Mouse (Mus musculus) MEL (cell line): ENCODE measurements around the gene Cyp39a1. TPM values are rescaled to one million over a fixed set of nuclear protein-coding genes. Genes with fewer than 3 reads are reported as not detected.

Source experiments
- DNase-seq: peaks from one replicate; pipeline ENCODE4 v3.0.0; 2011; ENCODE audit warnings: low read depth, low spot score
- H3K27ac ChIP-seq: 2 replicates; pipeline ENCODE4 v1.5.1; 2012; ENCODE audit warnings: low read depth, mild to moderate bottlenecking, control low read depth, low read length, moderate library complexity; ENCODE audit not compliant: control insufficient read depth
- H3K27me3 ChIP-seq, 2 experiments: fragments of 150-350 bp in 1 of 2; sonication (generic) in 1 of 2; 2 replicates each; pipeline ENCODE4 v1.6.1; 2012; ENCODE audit warnings: low read length in 2 of 2, mild to moderate bottlenecking in 2 of 2, improper control_type of control experiment in 1 of 2, moderate library complexity in 1 of 2; ENCODE audit not compliant: insufficient read depth in 2 of 2, control insufficient read depth in 1 of 2
- H3K36me3 ChIP-seq, 2 experiments: 2 replicates each; pipeline ENCODE4 v1.6.1; 2012 to 2014; ENCODE audit warnings: low read length in 2 of 2, improper control_type of control experiment in 1 of 2, inconsistent platforms in 1 of 2, mild to moderate bottlenecking in 1 of 2; ENCODE audit not compliant: insufficient read depth in 2 of 2, control insufficient read depth in 1 of 2
- H3K4me1 ChIP-seq, 2 experiments: fragments of 150-350 bp in 1 of 2; sonication (generic) in 1 of 2; 2 replicates each; pipeline ENCODE4 v1.6.1; 2012; ENCODE audit warnings: low read length in 2 of 2, improper control_type of control experiment in 1 of 2, mild to moderate bottlenecking in 1 of 2; ENCODE audit not compliant: insufficient read depth in 2 of 2, control insufficient read depth in 1 of 2
- H3K4me3 ChIP-seq, 2 experiments: fragments of 150-350 bp in 1 of 2; sonication (generic) in 1 of 2; 2 replicates each; pipeline ENCODE4 v1.5.1; 2012; ENCODE audit warnings: low read depth in 2 of 2, low read length in 2 of 2, mild to moderate bottlenecking in 2 of 2, moderate library complexity in 2 of 2, control low read depth in 1 of 2, improper control_type of control experiment in 1 of 2; ENCODE audit not compliant: control insufficient read depth in 1 of 2, insufficient read depth in 1 of 2
- H3K79me2 ChIP-seq: 2 replicates; pipeline ENCODE4 v1.6.1; 2012; ENCODE audit warnings: mild to moderate bottlenecking, low read length, moderate library complexity; ENCODE audit not compliant: control insufficient read depth, poor library complexity, insufficient read depth
- H3K9ac ChIP-seq: 2 replicates; pipeline ENCODE4 v1.6.1; 2012; ENCODE audit warnings: low read depth, mild to moderate bottlenecking, control low read depth, low read length, moderate library complexity; ENCODE audit not compliant: control insufficient read depth, poor library complexity, severe bottlenecking
- H3K9me3 ChIP-seq: fragments of 150-350 bp; sonication (generic); replicated peaks from 2 replicates; pipeline ENCODE4 v1.6.1; 2012; ENCODE audit warnings: mild to moderate bottlenecking, low read length, improper control_type of control experiment, moderate library complexity; ENCODE audit not compliant: insufficient read depth
- CHD1 ChIP-seq: IDR thresholded peaks from 2 replicates; pipeline ENCODE4 v1.6.1; 2012; ENCODE audit warnings: low read depth, mild to moderate bottlenecking, inconsistent platforms, low read length, improper control_type of control experiment
- CHD2 ChIP-seq: IDR thresholded peaks from 2 replicates; pipeline ENCODE4 v1.6.1; 2011; ENCODE audit warnings: low read length, improper control_type of control experiment
- E2F4 ChIP-seq: IDR thresholded peaks from 2 replicates; pipeline ENCODE4 v1.6.1; 2011; ENCODE audit warnings: low read depth, low read length, improper control_type of control experiment, borderline replicate concordance
- ELF1 ChIP-seq: IDR thresholded peaks from 2 replicates; pipeline ENCODE4 v1.6.1; 2014; ENCODE audit warnings: low read depth, mild to moderate bottlenecking, inconsistent platforms, low read length, improper control_type of control experiment, moderate library complexity
- EP300 ChIP-seq, 2 experiments: IDR thresholded peaks; 2 replicates each; pipeline ENCODE4 v1.6.1; 2011; ENCODE audit warnings: improper control_type of control experiment in 2 of 2, low read length in 2 of 2, low read depth in 1 of 2, mild to moderate bottlenecking in 1 of 2
- ETS1 ChIP-seq: IDR thresholded peaks from 2 replicates; pipeline ENCODE4 v1.6.1; 2012; ENCODE audit warnings: low read depth, mild to moderate bottlenecking, inconsistent platforms, low read length, improper control_type of control experiment, moderate library complexity
- GABPA ChIP-seq: IDR thresholded peaks from 2 replicates; pipeline ENCODE4 v1.6.1; 2012; ENCODE audit warnings: low read depth, mild to moderate bottlenecking, inconsistent platforms, low read length, improper control_type of control experiment, moderate library complexity
- GATA1 ChIP-seq: IDR thresholded peaks from 2 replicates; pipeline ENCODE4 v1.6.1; 2011; ENCODE audit warnings: low read depth, low read length, improper control_type of control experiment
- HCFC1 ChIP-seq: IDR thresholded peaks from 2 replicates; pipeline ENCODE4 v1.6.1; 2012; ENCODE audit warnings: low read depth, mild to moderate bottlenecking, inconsistent platforms, low read length, improper control_type of control experiment, moderate library complexity
- JUND ChIP-seq: IDR thresholded peaks from 2 replicates; pipeline ENCODE4 v1.6.1; 2011; ENCODE audit warnings: low read depth, mild to moderate bottlenecking, improper control_type of control experiment, low read length
- MAX ChIP-seq: IDR thresholded peaks from 2 replicates; pipeline ENCODE4 v1.6.1; 2011; ENCODE audit warnings: low read length, improper control_type of control experiment
- MXI1 ChIP-seq: IDR thresholded peaks from 2 replicates; pipeline ENCODE4 v1.6.1; 2011; ENCODE audit warnings: mild to moderate bottlenecking, low read depth, low read length, improper control_type of control experiment
- MYB ChIP-seq: IDR thresholded peaks from 2 replicates; pipeline ENCODE4 v1.6.1; 2011; ENCODE audit warnings: mild to moderate bottlenecking, low read depth, low read length, improper control_type of control experiment
- MYC ChIP-seq: IDR thresholded peaks from 2 replicates; pipeline ENCODE4 v1.6.1; 2011; ENCODE audit warnings: low read depth, mild to moderate bottlenecking, low read length, improper control_type of control experiment, moderate library complexity
- NELFE ChIP-seq: IDR thresholded peaks from 2 replicates; pipeline ENCODE4 v1.6.1; 2011; ENCODE audit warnings: low read depth, low read length, improper control_type of control experiment
- POLR2A ChIP-seq, 2 experiments: IDR thresholded peaks; 2 replicates each; pipeline ENCODE4 v1.6.1; 2011 to 2012; ENCODE audit warnings: low read length in 2 of 2, mild to moderate bottlenecking in 2 of 2, control low read depth in 1 of 2, improper control_type of control experiment in 1 of 2, low read depth in 1 of 2, moderate library complexity in 1 of 2; ENCODE audit not compliant: control insufficient read depth in 1 of 2, insufficient read depth in 1 of 2, poor library complexity in 1 of 2
- POLR2AphosphoS2 ChIP-seq: IDR thresholded peaks from 2 replicates; pipeline ENCODE4 v1.6.1; 2011; ENCODE audit warnings: low read length, improper control_type of control experiment
- POLR2AphosphoS5 ChIP-seq: IDR thresholded peaks from 2 replicates; pipeline ENCODE4 v1.6.1; 2012; ENCODE audit warnings: low read depth, borderline replicate concordance, mild to moderate bottlenecking, inconsistent platforms, low read length, moderate library complexity, mixed read lengths
- RCOR1 ChIP-seq: IDR thresholded peaks from 2 replicates; pipeline ENCODE4 v1.6.1; 2012; ENCODE audit warnings: low read depth, mild to moderate bottlenecking, inconsistent platforms, low read length, improper control_type of control experiment
- SMC3 ChIP-seq: IDR thresholded peaks from 2 replicates; pipeline ENCODE4 v1.6.1; 2011; ENCODE audit warnings: low read depth, low read length, improper control_type of control experiment
- TAL1 ChIP-seq: IDR thresholded peaks from 2 replicates; pipeline ENCODE4 v1.6.1; 2012; ENCODE audit warnings: mild to moderate bottlenecking, inconsistent platforms, low read length, moderate library complexity, mixed read lengths
- TCF12 ChIP-seq: IDR thresholded peaks from 2 replicates; pipeline ENCODE4 v1.6.1; 2014; ENCODE audit warnings: low read depth, mild to moderate bottlenecking, inconsistent platforms, low read length, improper control_type of control experiment, moderate library complexity
- USF1 ChIP-seq: IDR thresholded peaks from 2 replicates; pipeline ENCODE4 v1.6.1; 2014; ENCODE audit warnings: low read depth, mild to moderate bottlenecking, inconsistent platforms, low read length, improper control_type of control experiment, moderate library complexity
- USF2 ChIP-seq, 2 experiments: IDR thresholded peaks; 2 replicates each; pipeline ENCODE4 v1.6.1; 2011 to 2012; ENCODE audit warnings: improper control_type of control experiment in 2 of 2, low read length in 2 of 2, borderline replicate concordance in 1 of 2, inconsistent platforms in 1 of 2, low read depth in 1 of 2, mild to moderate bottlenecking in 1 of 2; ENCODE audit not compliant: insufficient read depth in 1 of 2
- ZC3H11A ChIP-seq: IDR thresholded peaks from 2 replicates; pipeline ENCODE4 v1.6.1; 2012; ENCODE audit warnings: low read depth, mild to moderate bottlenecking, inconsistent platforms, low read length, improper control_type of control experiment
- ZKSCAN1 ChIP-seq: IDR thresholded peaks from 2 replicates; pipeline ENCODE4 v1.6.1; 2012; ENCODE audit warnings: low read depth, mild to moderate bottlenecking, inconsistent platforms, low read length, improper control_type of control experiment, moderate library complexity
- ZMIZ1 ChIP-seq: IDR thresholded peaks from 2 replicates; pipeline ENCODE4 v1.6.1; 2012; ENCODE audit warnings: low read depth, mild to moderate bottlenecking, inconsistent platforms, low read length, improper control_type of control experiment, moderate library complexity
- polyA plus RNA-seq, 2 experiments: library from polyadenylated mRNA; stranded (reverse) in 1 of 2; unstranded in 1 of 2; fragments of >175 nt in 1 of 2; fragments of >200 nt in 1 of 2; gene quantifications; 2 replicates each; pipeline versions ENCODE4 v1.2.1 to v1.2.4; 2012; ENCODE audit warnings: low replicate concordance in 2 of 2, low read depth in 1 of 2; ENCODE audit not compliant: insufficient read length in 2 of 2, insufficient read depth in 1 of 2, missing spikeins in 1 of 2
- total RNA-seq: library from RNA; depleted of rRNA; stranded (reverse); fragments of 300-350 nt; gene quantifications from 2 replicates; pipeline ENCODE4 v1.2.3, GENCODE M21; 2012

The Cyp39a1 gene
- total and polyA plus RNA-seq, 3 experiments = not detected

DNA sequence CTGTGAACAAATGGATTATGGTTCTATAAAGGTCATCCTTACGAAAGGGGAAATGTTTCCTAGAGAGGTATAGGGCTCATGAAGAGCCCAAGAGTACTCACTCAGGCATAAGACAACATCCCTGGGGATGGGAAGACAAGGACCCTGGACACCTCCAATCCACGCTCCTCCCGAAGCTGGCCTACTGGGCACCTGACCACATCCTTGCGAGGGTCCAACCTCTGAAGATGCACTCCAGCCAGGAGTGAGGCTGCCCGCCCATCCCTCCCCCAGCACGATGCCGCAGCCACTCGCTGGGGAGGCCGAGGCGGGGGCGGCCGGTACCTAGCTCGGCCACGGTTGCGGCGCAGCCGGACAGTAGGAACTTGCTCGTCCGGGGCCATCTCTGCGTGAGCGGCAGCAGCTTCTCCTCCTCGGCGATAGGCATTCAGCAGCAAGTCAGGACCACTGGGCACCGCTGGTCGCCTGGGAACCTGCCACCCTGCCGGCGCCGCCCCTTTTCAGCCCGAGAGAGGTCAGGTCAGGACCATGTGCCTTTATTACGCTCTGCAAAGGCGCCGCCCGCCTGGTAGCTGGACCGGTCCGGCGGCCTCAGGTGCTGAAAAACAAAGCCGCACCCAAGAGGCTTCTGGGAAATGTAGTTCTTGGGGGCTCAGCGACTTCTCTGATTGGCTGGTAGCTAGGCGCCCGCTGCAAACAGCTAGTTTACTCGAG, 492 bp upstream of the Cyp39a1 start, which contains the start of gene Slc25a27:
Slc25a27 (minus strand) TSS at position 639 of the 714 bp plus-strand sequence.
- no peaks in the 10 kb centered on the region for H3K4me1 ChIP-seq
- TF ChIP-seq ETS1 = no peak
- no peak for TF ChIP-seq MXI1
- no peak for TF ChIP-seq ZMIZ1
- no peak for TF ChIP-seq USF1
- TF ChIP-seq JUND = no peak
- no peak for TF ChIP-seq USF2 (IDR thresholded peaks at IDR 0.05; ENCODE audit: borderline replicate concordance in 1 of 2, insufficient read depth in 1 of 2, low read depth in 1 of 2, low read length in 2 of 2)
- no peak for TF ChIP-seq MYB
- TF ChIP-seq SMC3 = no peak
- no peak for TF ChIP-seq E2F4
- no peak for TF ChIP-seq ZKSCAN1
- TF ChIP-seq POLR2AphosphoS5 = no peak
- no peak for TF ChIP-seq TCF12
- no peak for TF ChIP-seq CHD2
- no peak for TF ChIP-seq RCOR1
- no peak within 1 kb of the TSS for H3K27ac ChIP-seq
- H3K9me3 ChIP-seq = no peaks in the 10 kb centered on the region
- no peaks in the 10 kb centered on the region for H3K79me2 ChIP-seq
- H3K9ac ChIP-seq = no peak within 1 kb of the TSS
- no peaks in the 10 kb centered on the region for H3K36me3 ChIP-seq
- H3K27me3 ChIP-seq = no peaks in the 10 kb centered on the region
- no peak for DNase-seq
- no peak within 1 kb of the TSS for H3K4me3 ChIP-seq

- no peak overlapping the region for H3K27ac ChIP-seq
- H3K27me3 ChIP-seq = no peaks in the 10 kb centered on the region
- TF ChIP-seq GATA1 (no peak), MXI1 (no peak), GABPA (no peak), CHD1 (no peak), TAL1 (no peak), POLR2A (IDR thresholded peaks at IDR 0.05; ENCODE audit: control insufficient read depth in 1 of 2, insufficient read depth in 1 of 2, low read depth in 1 of 2, low read length in 2 of 2, poor library complexity in 1 of 2) (no peak), ELF1 (no peak), MAX (no peak), HCFC1 (no peak), MYC (no peak), NELFE (no peak), ETS1 (no peak), RCOR1 (no peak), POLR2AphosphoS2 (no peak), ZC3H11A (no peak), EP300 (IDR thresholded peaks at IDR 0.05; ENCODE audit: low read depth in 1 of 2, low read length in 2 of 2) (no peak)
- TF ChIP-seq, all 39 proteins: peak for 0
- no peak for DNase-seq
- H3K4me1 ChIP-seq = no peaks in the 10 kb centered on the region
- H3K9ac ChIP-seq = no peak overlapping the region
- no peaks in the 10 kb centered on the region for H3K36me3 ChIP-seq
- no peaks in the 10 kb centered on the region for H3K79me2 ChIP-seq
- H3K4me3 ChIP-seq = no peak overlapping the region
- no peaks in the 10 kb centered on the region for H3K9me3 ChIP-seq
These were observed 2.0 kb downstream of the Cyp39a1 start for GRCm38 (mm10) chr17:43669145-43669695.
